Mouse (Mus musculus) c-Kit-negative CD71-positive TER-119-positive erythroid progenitor cells, embryonic 14.5 days (primary cell): Measurements from ENCODE around the gene Ghrl.
"Not testable (repeated sequence)": the region's sequence is repeated elsewhere in the genome, so short reads cannot be mapped to it uniquely, and the experiment has no call there.

Experiments used
- DNase-seq: peaks from one replicate; pipeline ENCODE4 v3.0.0-alpha.2; 2013; ENCODE audit warnings: low read depth, low spot score

Gene Ghrl

DNA sequence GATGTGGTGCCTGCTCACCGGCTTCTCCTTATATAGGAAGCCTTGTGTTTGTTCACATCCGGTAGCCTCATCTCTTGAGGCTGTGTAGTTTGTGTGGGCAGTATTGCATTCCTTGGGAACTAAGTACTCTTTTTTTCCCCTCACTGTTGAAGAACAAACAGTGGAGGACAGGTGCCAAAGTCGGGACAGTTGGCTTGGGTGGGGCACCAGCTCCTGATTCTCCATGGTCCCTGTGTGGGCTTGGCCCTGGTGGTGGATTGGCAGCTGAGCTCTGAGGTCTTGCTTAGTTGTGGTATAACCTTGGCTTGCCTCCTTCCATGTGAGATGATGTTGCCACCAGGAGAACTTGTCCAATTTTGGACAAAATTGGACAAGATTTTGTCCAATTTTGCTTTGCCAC lies at the start of gene Ghrl:
Gene Ghrl, minus strand, starts transcription at position 3 of the 400 bp plus-strand sequence.
- no peak for DNase-seq

DNA sequence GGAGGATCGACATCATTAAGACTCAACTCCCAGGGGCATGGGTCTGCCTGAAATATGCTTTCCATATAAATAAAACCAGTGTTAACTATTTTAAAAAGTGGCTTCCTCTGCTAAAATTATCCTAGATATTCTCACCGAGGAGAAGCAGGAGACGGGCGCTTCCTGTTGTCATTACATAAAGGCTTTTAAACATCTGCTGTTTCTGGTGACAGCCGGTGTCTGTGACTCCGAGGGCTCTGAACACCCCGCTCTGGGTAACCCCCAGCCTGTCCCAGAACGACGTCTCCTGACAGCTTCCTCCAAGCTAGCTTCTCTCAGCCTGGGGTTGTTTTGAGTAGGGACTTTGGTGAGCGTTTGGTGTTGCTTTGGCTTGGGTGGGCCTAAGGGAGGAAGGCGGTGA lies 49.1 kb upstream of the Ghrl start:
- DNase-seq, result no peak

DNA sequence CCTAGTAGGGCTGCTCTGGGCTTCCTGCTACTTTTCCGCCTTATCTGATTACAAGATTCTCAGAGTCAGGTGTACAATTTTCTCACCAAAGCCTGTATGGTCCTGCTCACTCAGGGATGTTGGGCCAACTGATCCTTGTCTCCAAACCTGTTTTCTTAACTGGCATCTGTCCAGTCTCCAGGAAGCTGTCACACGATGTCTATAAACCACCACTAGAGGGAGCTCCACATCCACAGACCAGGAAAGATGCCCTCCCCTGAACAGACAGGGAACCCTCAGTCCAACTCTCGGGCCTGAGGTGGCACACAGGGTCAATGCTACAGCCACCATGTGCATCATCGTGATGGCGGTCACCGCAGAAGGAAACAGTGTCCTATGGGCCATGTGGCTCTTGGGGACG lies 42.0 kb upstream of the Ghrl start:
- DNase-seq, result peak; percentile 43

DNA sequence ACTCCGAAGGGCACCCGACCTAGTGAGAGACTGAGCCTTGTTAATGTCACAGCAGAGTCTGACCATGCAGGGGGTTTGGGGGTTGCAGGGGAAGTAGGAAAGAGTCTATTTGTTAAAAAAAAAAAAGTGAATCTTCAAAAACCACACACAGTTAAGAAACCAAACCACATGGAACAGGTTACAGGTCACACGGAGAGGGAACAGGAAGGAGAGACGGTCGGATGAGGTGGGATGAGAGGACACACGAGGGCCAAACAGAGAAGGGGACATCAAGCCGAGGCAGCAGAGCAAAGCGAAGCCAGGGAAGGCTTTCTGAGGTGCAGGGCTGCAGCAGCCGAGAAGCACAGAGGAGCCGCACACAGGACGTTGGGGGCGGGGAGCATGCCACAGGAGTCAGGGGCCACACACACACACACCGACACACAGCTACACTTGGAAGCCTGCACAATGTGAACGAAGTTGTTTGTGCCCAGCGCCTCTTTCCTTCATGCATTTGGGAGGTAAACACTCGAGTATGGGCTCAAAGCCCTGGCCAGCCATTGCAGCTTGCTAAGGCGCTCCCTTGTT lies 29.5 kb upstream of the Ghrl start:
- DNase-seq, result no peak

DNA sequence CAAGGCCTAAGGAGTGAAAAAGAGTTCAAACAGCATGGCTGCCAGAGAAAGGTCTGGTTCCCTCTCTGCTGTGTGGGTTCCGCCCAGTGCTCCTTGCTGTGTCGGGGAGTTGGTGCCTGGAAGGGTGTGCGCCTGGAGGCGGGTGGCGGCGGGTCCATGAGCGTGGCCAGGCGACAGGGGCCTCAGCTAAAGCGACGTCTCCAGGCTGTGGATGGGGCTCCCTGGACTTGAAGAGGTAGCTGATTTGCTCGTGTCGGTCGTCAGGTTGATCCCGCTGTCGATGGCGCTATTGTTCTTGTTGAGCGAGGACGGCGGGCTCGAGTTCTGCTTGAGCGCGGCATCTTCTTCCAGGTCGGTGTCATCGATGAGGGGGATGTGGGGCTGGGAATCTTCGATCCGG lies 28.7 kb upstream of the Ghrl start:
- no peak for DNase-seq

DNA sequence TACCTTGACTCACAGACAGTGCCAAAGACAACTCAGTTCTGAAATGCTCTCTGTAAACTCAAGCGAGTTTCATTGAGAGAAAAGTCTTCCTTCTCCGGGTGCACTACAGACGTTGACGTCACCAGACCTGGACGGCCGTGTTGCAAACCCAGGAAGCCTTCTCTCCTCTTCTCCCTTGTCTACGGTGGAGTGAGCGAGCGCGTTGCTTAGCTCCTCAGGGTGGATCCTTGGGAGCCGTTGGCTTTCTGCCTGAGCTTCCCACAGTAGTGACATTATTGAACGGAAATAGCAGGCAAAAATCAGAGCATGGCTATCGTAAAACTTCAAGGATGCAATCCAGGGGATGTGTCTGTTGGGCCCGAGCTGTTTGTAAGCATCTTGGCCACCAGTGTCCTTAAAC lies 27.6 kb upstream of the Ghrl start:
- DNase-seq, result no peak

DNA sequence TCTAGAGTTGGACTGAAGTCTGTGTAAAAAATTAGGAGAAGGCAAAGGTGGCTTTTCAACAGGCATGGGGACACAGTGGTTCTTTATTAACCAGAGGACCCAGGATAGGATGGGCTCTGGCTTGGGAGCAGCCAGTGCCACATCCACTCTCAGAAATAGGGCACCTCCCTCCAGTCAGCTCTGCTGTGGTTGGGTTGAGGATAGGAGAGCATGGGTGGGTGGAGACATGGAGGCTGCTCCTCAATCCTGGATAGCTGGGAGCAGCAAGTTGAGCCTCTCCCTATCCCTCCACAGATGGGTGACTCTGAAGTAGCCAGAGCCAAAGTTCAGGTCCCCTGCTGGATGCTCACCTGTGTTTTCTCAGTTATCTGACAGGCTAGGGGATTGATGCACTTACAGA lies 25.4 kb upstream of the Ghrl start:
- no peak for DNase-seq

DNA sequence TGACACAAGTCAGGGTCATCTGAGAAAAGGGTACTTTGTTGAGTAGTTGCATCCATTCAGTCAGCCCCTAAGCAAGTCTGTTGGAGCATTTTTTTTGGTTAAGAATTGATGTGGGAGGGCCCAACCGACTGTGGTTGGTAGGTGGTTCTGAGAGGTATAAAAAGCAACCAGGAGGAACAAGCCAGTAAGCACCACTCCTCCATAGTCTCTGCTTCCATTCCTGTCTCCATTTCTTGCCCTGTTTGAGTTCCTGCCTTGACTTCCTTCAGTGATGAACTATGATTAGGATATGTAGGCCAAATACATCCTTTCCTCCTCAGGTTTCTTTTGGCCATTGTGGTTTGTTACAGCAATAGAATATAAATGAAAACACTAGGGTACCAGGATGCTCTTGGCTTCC lies 23.4 kb upstream of the Ghrl start:
- DNase-seq, result no peak

DNA sequence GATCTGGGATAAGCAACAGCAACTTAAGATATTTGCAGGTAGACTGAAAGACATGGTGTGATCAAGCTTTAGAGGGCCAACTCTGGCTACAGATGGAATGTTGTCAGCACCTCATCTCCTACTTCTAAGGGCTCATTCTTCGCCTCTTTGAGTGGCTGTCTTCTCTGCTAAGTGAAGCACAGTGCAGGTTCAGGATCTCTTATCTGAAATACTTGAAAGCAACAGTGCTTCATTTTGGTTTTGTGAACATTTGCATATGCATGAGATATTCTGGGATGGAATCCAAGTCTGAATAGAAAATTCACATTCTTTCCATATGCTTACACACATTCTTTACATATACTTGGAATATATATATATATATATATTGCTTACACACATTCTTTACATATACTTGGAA lies 22.6 kb upstream of the Ghrl start:
- DNase-seq, result no peak

DNA sequence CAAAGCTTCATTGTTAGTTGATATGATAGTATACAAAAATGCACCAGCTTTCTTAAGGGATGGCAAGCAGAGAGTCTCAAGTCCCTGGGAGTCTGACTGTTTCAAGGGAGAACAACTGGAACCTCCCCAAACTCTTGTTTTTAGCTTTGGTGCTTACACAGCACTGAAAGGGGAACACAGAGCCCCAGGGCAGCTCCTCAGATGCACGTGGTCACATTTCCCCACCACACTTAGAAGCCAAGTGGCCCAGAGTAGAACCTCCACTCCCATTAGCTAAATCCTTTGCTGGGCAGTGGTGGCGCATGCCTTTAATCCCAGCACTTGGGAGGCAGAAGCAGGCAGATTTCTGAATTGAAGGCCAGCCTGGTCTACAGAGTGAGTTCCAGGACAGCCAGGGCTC lies 21.7 kb upstream of the Ghrl start:
- no peak for DNase-seq

DNA sequence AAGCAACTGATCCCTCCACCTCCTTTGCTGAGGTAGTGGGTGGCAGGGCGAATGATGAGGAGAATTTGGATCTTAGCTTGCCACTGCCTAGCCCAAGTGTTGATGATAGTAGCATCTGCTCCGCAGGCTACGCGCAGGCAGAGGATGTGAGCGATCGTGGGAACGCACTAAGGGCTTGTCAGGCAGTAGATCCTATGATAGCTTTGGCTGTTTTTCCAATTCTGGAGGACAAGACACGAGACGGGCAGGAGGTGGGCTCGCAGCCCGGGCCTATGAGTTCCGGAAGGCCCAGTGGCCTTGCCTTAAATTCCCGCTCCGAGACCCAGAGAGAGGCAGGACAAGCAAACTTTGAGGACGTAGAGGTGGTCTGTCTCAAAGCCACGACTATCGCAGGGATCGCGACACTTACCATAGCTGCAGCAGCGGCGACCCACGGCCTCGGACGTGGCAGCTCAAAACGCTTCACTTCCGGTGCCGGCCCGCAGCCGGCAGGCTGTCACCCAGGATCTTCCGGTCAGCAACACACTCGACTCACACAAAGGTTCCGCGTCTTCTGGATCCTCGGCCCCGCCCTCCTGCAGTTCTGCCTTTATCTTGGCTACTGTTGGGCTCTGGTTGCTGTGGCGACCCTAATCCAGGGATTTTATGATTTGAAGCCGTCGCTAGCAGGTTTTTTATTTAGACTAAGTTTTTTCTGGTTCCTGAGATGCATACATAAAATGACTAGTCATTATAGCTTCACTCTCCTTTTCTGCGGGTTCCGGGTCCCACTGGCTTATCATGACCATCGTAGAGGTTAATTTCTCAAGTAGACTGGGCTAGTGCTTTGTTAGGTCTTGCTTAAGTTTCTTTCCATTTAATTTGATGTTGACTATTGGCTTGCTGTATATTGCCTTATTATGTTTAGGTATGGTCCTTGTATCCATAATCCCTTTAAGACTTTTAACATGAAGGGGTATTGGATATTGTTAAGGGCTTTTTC lies 20.8 kb upstream of the Ghrl start, which contains the start of gene Sec13:
Gene Sec13, minus strand, starts transcription at position 508 of the 982 bp plus-strand sequence.
- peak; percentile 82 for DNase-seq

DNA sequence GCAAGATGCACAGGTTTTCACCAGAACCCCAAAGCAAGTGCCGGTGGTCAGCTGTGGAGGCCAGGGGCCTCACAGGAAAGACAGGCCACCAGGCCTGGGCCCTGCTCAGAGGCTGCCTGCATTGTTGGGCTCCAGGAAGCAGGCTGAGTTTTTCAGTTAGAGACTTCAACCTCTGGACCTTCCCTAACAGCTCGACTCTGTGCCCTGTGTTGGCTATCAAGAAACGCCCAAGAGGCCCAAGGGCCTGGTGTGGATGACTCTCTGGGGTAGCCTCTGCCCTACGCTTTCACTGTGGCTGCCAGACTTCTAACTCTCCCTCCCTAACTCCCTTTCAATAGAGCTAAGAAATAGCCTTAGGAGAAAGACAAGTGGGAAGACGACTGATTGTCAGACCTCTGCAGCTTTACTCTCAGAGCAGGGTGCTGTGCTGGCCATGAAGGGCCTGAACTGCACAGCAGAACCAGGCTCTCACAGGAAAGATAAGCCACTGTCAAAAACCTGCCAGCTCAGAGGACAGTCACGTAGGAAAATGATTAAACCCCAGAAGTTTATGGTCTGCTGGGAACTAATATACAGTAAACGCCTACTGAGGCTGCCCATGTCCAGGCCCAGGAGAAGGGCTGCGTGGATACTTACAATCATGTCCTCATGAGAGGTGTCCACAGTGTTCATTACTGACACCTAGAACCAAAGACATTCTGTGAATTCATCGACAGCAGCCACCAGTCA lies 17.8 kb upstream of the Ghrl start:
- no peak for DNase-seq

DNA sequence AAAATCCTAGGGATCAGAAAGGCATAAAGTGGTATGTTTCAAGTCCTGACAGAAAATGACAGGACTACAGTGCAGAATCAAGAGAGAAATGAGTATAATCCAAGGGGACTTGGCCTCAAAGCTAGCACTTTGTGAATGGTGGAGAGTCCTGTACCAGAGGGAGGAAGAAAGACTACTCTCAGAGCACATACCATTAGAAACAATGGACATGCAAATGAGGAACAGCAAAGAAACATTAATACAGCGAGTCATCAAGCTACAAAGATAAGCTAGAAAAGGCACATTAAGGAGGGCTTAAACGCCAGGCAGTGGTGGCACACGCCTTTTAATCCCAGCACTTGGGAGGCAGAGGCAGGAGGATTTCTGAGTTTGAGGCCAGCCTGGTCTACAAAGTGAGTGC lies 11.6 kb upstream of the Ghrl start:
- no peak for DNase-seq

DNA sequence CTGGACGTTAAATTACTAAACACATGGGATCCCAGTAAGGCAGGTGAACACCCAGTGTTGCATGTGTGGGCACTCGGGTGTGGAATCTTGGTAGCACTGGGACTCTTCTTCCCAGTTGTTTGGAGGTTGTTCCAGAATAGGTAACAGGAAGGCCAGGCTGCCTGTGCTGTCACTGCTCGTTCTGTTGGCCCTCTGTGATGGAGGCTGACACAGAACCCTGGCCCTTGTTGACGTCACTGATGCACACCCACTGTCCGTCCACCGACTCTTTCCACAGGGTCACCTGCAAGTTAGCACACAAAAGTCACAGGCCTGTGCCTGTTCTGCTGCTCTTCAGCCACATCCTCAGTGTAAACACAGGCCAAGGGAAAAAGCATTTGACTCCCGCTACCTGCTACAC lies 8.5 kb upstream of the Ghrl start:
- no peak for DNase-seq

DNA sequence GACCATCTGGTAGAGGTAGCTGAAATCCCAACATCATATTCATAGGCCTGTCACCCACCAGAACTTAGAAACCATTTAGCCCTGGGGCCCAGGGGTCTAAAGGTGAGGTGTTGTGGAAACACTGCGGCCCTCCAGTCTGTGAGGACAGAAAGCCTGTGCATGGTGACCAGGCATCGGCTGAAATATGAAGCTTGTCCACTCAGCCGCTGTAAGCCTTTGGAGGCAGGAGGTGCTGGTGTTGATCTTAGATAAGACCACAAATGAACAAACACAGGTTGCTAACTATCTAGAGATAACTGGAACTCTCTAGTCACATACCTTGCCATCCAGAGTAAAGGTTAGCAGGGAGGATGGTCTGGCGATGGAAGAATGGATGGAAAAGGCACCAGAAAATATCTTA lies 1.4 kb upstream of the Ghrl start:
- no peak for DNase-seq

DNA sequence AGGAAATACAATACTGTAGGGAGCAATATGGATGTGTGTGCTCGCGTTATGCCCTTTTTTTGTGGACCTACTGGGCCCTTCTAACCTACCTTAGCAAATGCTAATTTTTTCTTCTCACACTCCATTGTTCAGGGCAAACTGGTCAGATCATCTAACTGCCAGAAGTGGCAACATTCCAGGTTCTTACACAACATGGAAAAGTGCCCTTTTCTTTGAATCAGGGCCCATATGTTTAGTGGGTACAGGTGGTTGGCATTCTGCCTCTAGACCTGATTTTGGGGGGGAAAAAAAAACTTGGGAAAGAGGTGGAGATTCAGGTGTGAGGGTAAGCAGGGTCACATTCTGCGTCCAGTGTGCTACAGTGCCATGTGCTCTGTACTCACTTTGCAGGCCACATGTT lies 2.1 kb downstream of the Ghrl start:
- DNase-seq, result no peak

DNA sequence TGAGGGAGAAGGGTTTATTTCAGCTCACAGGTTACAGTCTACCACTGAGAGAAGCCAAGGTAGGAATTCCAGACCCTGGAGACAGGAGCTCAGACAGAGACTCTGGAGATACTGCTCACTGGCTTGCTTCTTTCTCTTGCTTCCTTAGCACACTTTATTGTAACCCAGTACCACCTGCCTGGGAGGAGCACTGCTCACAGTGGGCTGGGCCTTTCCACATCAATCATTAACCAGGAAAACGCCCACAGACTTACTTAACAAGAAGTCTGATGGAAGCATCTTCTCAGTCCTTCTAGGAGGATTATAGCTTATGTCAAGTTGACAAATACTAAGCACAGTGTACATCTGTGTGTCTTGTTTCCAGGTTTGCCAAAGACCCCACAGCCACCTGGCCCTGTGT lies 4.9 kb downstream of the Ghrl start:
- no peak for DNase-seq

DNA sequence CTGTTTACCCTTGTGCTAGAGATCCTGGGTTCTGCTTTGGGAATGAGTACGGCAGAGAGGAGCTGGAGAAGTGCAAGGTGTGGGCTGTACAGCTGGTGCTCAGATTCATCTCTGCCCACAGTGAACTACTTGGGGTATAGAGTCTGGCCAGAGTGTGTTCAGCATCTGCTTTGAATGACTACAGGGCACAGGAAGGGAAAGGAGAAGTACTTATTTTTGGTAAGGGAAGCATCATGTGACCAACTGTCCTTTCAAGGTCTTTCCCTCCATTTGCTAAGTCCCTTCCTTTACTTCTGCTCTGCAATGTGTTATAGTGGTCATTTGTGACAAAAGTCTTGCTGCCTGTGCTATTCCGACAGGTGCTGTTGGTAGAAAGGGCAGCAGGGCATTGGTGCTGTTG lies 5.4 kb downstream of the Ghrl start:
- DNase-seq, result no peak

DNA sequence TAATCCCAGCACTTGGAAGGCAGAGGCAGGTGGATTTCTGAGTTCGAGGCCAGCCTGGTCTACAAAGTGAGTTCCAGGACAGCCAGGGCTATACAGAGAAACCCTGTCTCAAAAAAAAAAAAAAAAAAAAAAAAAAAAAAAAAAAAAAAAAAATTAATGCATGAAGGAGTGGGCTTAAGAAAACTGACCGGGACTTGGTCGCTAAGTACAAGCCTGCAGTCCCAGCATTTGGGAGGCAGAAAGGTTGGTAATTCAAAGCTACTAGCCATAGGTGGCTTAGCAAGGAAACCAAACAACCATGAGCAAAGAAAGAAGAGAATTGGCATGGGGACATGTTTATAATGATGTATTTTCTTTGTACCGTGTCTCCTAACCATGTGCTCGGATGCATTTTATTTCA lies 6.3 kb downstream of the Ghrl start:
- not testable (repeated sequence) for DNase-seq

DNA sequence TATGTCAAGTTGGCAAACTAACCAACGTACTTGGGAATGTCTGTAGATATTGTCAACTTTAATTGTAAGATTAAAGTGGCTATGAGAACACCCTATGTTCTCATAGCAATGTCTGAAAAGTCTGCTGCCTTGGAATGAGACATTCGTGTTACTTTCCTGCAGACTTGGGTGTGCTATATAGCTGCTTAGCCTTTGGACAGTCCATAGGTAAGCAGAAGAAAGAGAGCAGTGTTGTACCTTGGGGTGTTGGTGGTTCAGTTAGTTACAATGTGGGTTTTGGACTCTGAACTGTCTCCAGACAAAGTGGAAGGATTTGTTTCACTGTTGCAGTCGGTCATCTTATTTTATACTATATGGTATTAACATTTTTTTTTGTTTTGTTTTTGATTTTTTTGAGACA lies 7.0 kb downstream of the Ghrl start:
- no peak for DNase-seq

DNA sequence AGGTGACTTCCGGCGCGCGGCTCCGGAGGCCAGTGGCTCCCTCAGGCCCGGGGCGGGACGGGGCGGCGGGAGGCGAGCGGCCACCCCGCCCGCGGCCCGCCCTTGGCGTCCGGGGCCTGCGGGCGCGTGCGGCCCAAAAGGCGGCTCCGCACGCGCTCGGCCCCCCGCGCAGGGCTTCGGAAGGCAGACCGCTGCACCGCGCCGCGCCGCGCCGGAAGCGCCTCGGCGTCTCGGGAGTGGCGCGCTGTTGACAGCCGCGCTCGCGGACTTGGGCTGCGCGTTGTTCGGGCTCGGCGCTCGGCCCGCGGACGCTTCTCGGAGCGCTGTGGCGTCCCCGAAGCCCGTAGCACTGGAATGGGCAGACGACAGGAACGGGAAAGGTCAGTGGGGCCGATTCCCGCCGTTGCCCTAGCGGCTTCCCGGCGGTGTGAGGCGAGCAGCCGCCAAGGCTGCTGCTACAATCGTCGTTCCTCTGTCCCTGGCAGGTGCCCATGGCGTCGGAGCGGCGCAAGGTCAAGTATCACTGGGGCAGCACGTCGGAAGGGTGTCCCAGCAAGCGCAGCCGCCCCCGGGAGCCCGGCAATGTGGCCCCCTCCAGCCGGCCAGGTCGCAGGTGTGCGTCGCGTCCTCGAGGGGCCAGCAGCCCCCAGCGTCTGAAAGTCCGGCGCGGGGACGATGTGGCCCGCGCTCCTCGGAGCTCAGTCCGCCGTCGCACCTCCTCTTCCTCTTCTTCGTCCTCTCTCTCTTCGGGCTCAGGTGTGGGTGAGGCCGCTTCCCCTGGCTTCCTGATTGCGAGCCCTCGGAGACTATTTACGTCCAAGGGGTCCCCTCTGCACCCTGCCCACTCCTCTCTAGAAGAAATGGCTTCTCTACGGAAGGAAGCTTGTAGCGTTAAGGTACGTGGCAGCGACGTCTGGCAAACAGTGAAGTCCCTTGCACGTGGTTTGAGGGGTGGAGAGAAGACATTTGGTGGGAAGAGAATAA lies 22.2 kb downstream of the Ghrl start:
- no peak for DNase-seq
